Mouse (Mus musculus): Measurements from ENCODE around the gene Nfasc. TPM values are rescaled to one million over a fixed set of nuclear protein-coding genes. Genes with fewer than 3 reads are reported as not detected.

The Nfasc gene
- total RNA-seq, 2 experiments from 2014 or later: not detected

- no peak for ATAC-seq (replicated peaks; ENCODE audit: low FRiP score, poor library complexity, severe bottlenecking)
These were observed 180.5 kb downstream of the Nfasc start for GRCm38 (mm10) chr1:132560907-132561700.

- no peak for ATAC-seq (replicated peaks; ENCODE audit: low FRiP score, poor library complexity, severe bottlenecking)
These were observed 182.6 kb downstream of the Nfasc start for GRCm38 (mm10) chr1:132559045-132559444.

GRCm38 (mm10) chr1:132557901-132558631 lies 183.5 kb downstream of the Nfasc start:
- peak; percentile 48; the same call in 1 of the 2 replicates for ATAC-seq (replicated peaks; ENCODE audit: low FRiP score, poor library complexity, severe bottlenecking)

- no peak for ATAC-seq (replicated peaks; ENCODE audit: low FRiP score, poor library complexity, severe bottlenecking)
These were observed 197.8 kb downstream of the Nfasc start for GRCm38 (mm10) chr1:132543789-132544188.

GRCm38 (mm10) chr1:132542762-132543306 lies 198.8 kb downstream of the Nfasc start, which contains the start of gene Cntn2:
Gene Cntn2 (minus strand): TSS chr1:132543256.
- ATAC-seq (replicated peaks; ENCODE audit: low FRiP score, poor library complexity, severe bottlenecking): no peak

GRCm38 (mm10) chr1:132541824-132542599 lies 199.6 kb downstream of the Nfasc start:
- no peak for ATAC-seq (replicated peaks; ENCODE audit: low FRiP score, poor library complexity, severe bottlenecking)

- no peak for ATAC-seq (replicated peaks; ENCODE audit: low FRiP score, poor library complexity, severe bottlenecking)
These were observed 200.3 kb downstream of the Nfasc start for GRCm38 (mm10) chr1:132541171-132541823.

- no peak for ATAC-seq (replicated peaks; ENCODE audit: low FRiP score, poor library complexity, severe bottlenecking)
These were observed 200.9 kb downstream of the Nfasc start for GRCm38 (mm10) chr1:132540701-132541100.

GRCm38 (mm10) chr1:132537736-132538135 lies 203.9 kb downstream of the Nfasc start:
- ATAC-seq (replicated peaks; ENCODE audit: low FRiP score, poor library complexity, severe bottlenecking): no peak

GRCm38 (mm10) chr1:132536416-132536815 lies 205.2 kb downstream of the Nfasc start:
- ATAC-seq (replicated peaks; ENCODE audit: low FRiP score, poor library complexity, severe bottlenecking): no peak

GRCm38 (mm10) chr1:132535541-132535940 lies 206.1 kb downstream of the Nfasc start:
- no peak for ATAC-seq (replicated peaks; ENCODE audit: low FRiP score, poor library complexity, severe bottlenecking)

- ATAC-seq (replicated peaks; ENCODE audit: low FRiP score, poor library complexity, severe bottlenecking): no peak
These were observed 207.8 kb downstream of the Nfasc start for GRCm38 (mm10) chr1:132533840-132534239.

GRCm38 (mm10) chr1:132532521-132532920 lies 209.1 kb downstream of the Nfasc start:
- ATAC-seq (replicated peaks; ENCODE audit: low FRiP score, poor library complexity, severe bottlenecking): no peak

GRCm38 (mm10) chr1:132530631-132531191 lies 210.9 kb downstream of the Nfasc start:
- ATAC-seq (replicated peaks; ENCODE audit: low FRiP score, poor library complexity, severe bottlenecking): no peak

- no peak for ATAC-seq (replicated peaks; ENCODE audit: low FRiP score, poor library complexity, severe bottlenecking)
These were observed 212.8 kb downstream of the Nfasc start for GRCm38 (mm10) chr1:132528647-132529334.

GRCm38 (mm10) chr1:132528071-132528470 lies 213.5 kb downstream of the Nfasc start:
- ATAC-seq (replicated peaks; ENCODE audit: low FRiP score, poor library complexity, severe bottlenecking): no peak

- 0 out of 2 replicates have a peak, but pooled peaks have one; percentile 32 for ATAC-seq (replicated peaks; ENCODE audit: low FRiP score, poor library complexity, severe bottlenecking)
These were observed 215.8 kb downstream of the Nfasc start for GRCm38 (mm10) chr1:132525832-132526231.

- ATAC-seq (replicated peaks; ENCODE audit: low FRiP score, poor library complexity, severe bottlenecking): no peak
These were observed 217.7 kb downstream of the Nfasc start for GRCm38 (mm10) chr1:132523920-132524319.

Measured in erythroid progenitor cell, adult 5-6 weeks (primary cell).